Mouse (Mus musculus) stomach, embryonic 15.5 days (tissue): ENCODE results near the gene Gm49321. TPM values are rescaled to one million over a fixed set of nuclear protein-coding genes. Genes with fewer than 3 reads are reported as not detected.

ENCODE experiments used
- polyA plus RNA-seq: library from polyadenylated mRNA; unstranded; fragments of >200 nt; fragmentation: Nextera tagmentation; extraction: Ambion mirVana; gene quantifications from 2 replicates; pipeline ENCODE4 v1.2.1, GENCODE M21; 2015

Gm49321 gene
- polyA plus RNA-seq, 1 experiment from 2014 or later: 11.0 TPM

Other genes with a start within 250 kb of the Gm49321 start
- gene Hif1a, start 36.3 kb upstream of the Gm49321 start, polyA plus RNA-seq: 65.3 and 67.4 TPM in 2 replicates
- gene Snapc1, start 26.8 kb downstream of the Gm49321 start, polyA plus RNA-seq: 16.5 and 16.7 TPM in 2 replicates
- 2.1 and 2.4 TPM in 2 replicates for gene Syt16, start 60.0 kb downstream of the Gm49321 start, polyA plus RNA-seq